Mouse (Mus musculus) intestine, postnatal 0 days (tissue): Measurements from ENCODE around the gene Gm5580. TPM values are rescaled to one million over a fixed set of nuclear protein-coding genes. Genes with fewer than 3 reads are reported as not detected.
"Not testable (repeated sequence)": the region's sequence is repeated elsewhere in the genome, so short reads cannot be mapped to it uniquely, and the experiment has no call there.

Experiments
- ATAC-seq: fragments of 200-750 bp; cut with Nextera tagmentation; 2 replicates; pipeline ENCODE4 v1.8.0; 2017; ENCODE audit warnings: mild to moderate bottlenecking, moderate TSS enrichment, moderate library complexity
- H3K27ac ChIP-seq: fragments of 300-500 bp; sonication (generic); 2 replicates; pipeline ENCODE4 v1.5.1; 2014; ENCODE audit warnings: mild to moderate bottlenecking, low read depth, low read length, moderate library complexity
- H3K27me3 ChIP-seq: fragments of 300-500 bp; sonication (generic); replicated peaks from 2 replicates; pipeline ENCODE4 v1.6.1; 2014; ENCODE audit warnings: low read length, mixed read lengths; ENCODE audit not compliant: control insufficient read depth, insufficient read depth
- H3K36me3 ChIP-seq: fragments of 300-500 bp; sonication (generic); 2 replicates; pipeline ENCODE4 v1.6.1; 2014; ENCODE audit warnings: mild to moderate bottlenecking, moderate library complexity; ENCODE audit not compliant: control insufficient read depth, insufficient read depth
- H3K4me1 ChIP-seq: fragments of 300-500 bp; sonication (generic); replicated peaks from 2 replicates; pipeline ENCODE4 v1.6.1; 2014; ENCODE audit warnings: antibody characterized with exemption, low read length, mixed read lengths; ENCODE audit not compliant: control insufficient read depth, insufficient read depth
- H3K4me2 ChIP-seq: fragments of 300-500 bp; sonication (generic); replicated peaks from 2 replicates; pipeline ENCODE4 v1.6.1; 2014; ENCODE audit warnings: low read depth, mild to moderate bottlenecking, moderate library complexity
- H3K4me3 ChIP-seq: fragments of 300-500 bp; sonication (generic); 2 replicates; pipeline ENCODE4 v1.5.1; 2014; ENCODE audit warnings: low read depth, low read length
- H3K9ac ChIP-seq: fragments of 300-500 bp; sonication (generic); 2 replicates; pipeline ENCODE4 v1.6.1; 2014; ENCODE audit warnings: mild to moderate bottlenecking, low read depth, low read length
- H3K9me3 ChIP-seq: fragments of 300-500 bp; sonication (generic); 2 replicates; pipeline ENCODE4 v1.6.1; 2016; ENCODE audit warnings: mixed run types; ENCODE audit not compliant: control insufficient read depth
- CTCF ChIP-seq: sonication (generic); IDR thresholded peaks from 2 replicates; pipeline ENCODE4 v1.5.1; 2016; ENCODE audit warnings: low read depth, mild to moderate bottlenecking, control low read depth, antibody characterized with exemption, moderate library complexity
- WGBS: fragments of 180-500 bp; shearing (Covaris S2); extraction: QIAGEN DNeasy Blood & Tissue Kit; methylation state at CpG from one replicate; pipeline ENCODE4 v1.1.7; 2014; 5-methylcytosine and 5-hydroxymethylcytosine counted together
- polyA plus RNA-seq: library from polyadenylated mRNA; unstranded; fragments of >200 nt; fragmentation: Nextera tagmentation; extraction: Ambion mirVana; gene quantifications from 2 replicates; pipeline ENCODE4 v1.2.1, GENCODE M21; 2015

The Gm5580 gene
- 0.24 and 0.35 TPM in 2 replicates for polyA plus RNA-seq

DNA sequence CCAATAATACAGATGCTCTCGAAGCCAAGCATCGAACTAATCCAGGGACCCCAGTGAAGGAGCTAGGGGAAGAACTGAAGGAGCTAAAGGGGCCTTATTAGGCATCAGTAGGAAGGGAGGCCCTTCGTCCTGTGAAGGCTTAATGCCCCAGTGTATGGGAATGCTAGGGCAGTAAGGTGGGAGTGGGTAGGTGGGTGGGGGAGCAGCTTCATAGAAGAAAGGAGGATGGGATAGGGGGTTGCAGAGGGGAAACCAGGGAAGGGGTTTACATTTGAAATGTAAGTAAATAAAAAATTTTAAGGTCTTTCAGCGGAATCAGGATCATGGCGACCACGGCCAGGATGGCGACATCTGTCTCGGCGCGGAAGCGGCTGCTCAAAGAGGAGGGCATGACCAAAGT, at the start of gene Gm5580:
Gene Gm5580 (plus strand): TSS at position 301 of the 400 bp plus-strand sequence.
- not testable (repeated sequence) for H3K9ac ChIP-seq, ATAC-seq
- 92% methylated on average over 11 of the region's 11 CpGs for WGBS

DNA sequence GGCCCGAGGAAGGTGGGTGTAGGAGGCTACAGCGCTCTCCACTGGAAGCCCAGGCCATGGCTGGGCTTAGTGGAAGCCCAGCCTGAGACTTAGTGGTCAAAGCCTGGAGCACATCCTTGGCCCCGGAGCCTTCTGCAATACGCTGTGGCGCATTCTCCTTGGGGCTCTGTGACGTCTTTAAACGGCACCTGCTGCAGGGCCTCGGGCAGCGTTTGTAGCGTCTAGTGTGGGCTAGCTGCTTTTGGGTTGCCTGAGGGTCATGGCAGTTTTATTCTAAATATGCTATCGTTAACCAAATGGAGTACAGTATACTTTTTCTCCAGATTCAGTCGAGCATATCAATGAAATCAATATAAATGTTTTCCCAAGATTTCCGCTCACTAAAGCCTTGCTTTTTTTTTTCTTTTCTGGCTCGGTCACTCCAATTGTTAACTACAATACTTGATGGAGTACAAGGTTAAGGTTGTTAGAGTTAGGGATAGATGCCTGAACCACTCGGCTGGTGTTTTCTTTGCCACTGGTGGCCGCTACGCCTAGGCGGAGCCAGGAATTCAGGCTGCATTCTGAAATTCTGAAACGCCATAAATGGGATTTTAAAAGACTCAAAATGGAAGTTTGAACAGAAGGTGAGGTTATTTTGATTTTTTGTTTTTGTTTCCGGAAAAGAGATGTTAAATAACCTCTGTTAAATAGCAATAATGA, 44.5 kb upstream of the Gm5580 start, which contains the start of gene Olfr212:
Gene Olfr212 (plus strand): TSS at position 215 of the 702 bp plus-strand sequence.
- not testable (repeated sequence) for H3K9me3 ChIP-seq, H3K27ac ChIP-seq, H3K4me3 ChIP-seq, ATAC-seq, H3K27me3 ChIP-seq, H3K4me1 ChIP-seq, H3K4me2 ChIP-seq, H3K9ac ChIP-seq, H3K36me3 ChIP-seq
- 87% methylated on average over 19 of the region's 20 CpGs for WGBS

More for the DNA sequence above, at the start of gene Gm5580:
- H3K4me2 ChIP-seq, H3K9me3 ChIP-seq, H3K36me3 ChIP-seq, H3K27ac ChIP-seq, H3K27me3 ChIP-seq, H3K4me3 ChIP-seq, H3K4me1 ChIP-seq: not testable (repeated sequence)

DNA sequence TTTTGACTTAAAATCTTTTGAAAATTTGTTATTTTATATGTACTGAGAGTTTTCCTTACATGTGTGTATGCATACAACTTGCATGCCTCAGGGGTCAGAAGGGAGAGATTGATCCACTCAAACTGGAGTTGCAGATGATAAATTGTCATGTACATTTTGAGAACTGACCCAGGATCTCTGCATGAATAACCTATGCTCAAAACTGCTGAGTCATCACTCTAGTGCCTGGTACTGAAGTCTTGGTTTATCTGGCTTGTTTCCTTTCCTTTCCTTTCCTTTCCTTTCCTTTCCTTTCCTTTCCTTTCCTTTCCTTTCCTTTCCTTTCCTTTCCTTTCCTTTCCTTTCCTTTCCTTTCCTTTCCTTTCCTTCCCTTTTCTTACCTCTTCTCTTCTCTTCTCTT, 36.1 kb upstream of the Gm5580 start:
- no peak for TF ChIP-seq CTCF
- H3K4me2 ChIP-seq, result no peak overlapping the region
- no peaks in the 10 kb centered on the region for H3K36me3 ChIP-seq
- no peaks in the 10 kb centered on the region for H3K9me3 ChIP-seq
- H3K4me3 ChIP-seq, result no peak overlapping the region
- ATAC-seq, result no peak
- H3K27me3 ChIP-seq, result no peaks in the 10 kb centered on the region
- H3K27ac ChIP-seq, result no peak overlapping the region
- H3K9ac ChIP-seq, result no peak overlapping the region
- H3K4me1 ChIP-seq, result no peaks in the 10 kb centered on the region

DNA sequence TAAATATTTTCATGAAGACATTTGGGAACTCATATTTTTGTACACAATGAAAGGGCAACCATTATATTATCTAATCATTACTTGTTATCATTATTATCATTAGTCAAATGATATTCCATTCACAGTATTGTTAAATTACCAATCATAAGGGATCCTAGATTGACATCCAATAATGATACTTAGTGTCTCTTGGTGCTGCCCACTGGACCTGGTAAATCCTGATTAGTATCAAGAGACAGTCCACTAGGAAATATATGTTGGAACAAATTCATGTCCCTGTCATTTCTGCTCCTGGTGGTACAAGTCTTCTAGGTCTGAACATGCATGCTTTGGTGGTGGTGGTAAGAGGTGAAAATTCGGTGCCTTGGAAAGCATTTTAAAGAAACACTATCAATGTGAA, 12.8 kb upstream of the Gm5580 start, which contains the start of gene Olfr213:
Gene Olfr213 (plus strand): TSS at position 301 of the 400 bp plus-strand sequence.
- TF ChIP-seq CTCF, result no peak
- no peaks in the 10 kb centered on the region for H3K27me3 ChIP-seq
- no peak within 1 kb of the TSS for H3K4me3 ChIP-seq
- H3K9me3 ChIP-seq, result no peaks in the 10 kb centered on the region
- ATAC-seq, result no peak
- no peak within 1 kb of the TSS for H3K9ac ChIP-seq
- WGBS, result 81% methylated on average over 1 of the region's 1 CpGs
- no peaks in the 10 kb centered on the region for H3K4me1 ChIP-seq
- no peak within 1 kb of the TSS for H3K4me2 ChIP-seq
- H3K27ac ChIP-seq, result no peak within 1 kb of the TSS
- H3K36me3 ChIP-seq, result no peaks in the 10 kb centered on the region

DNA sequence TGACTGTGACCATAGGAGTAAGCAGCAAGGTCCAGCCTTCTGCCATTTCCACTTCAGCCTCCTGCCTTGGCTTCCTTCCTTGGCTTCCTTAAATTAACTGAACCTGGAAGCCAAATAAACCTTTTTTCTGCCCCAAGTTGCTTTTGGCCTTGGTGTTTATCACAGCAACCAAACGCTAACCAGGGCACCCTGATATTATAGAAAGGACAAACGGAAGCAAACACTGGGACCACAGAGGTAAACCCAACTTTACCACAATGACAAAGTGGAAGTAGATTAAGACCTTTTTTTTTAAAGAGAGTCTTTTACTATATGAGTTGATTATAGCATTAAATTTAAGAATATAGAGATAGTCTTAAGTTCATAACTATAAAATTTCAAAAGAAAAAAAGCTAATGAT, 8.4 kb upstream of the Gm5580 start:
- no peaks in the 10 kb centered on the region for H3K36me3 ChIP-seq
- no peaks in the 10 kb centered on the region for H3K9me3 ChIP-seq
- H3K4me1 ChIP-seq, result no peaks in the 10 kb centered on the region
- H3K4me3 ChIP-seq, result no peak overlapping the region
- H3K9ac ChIP-seq, result no peak overlapping the region
- ATAC-seq, result no peak
- WGBS, result 80% methylated on average over 2 of the region's 2 CpGs
- no peak for TF ChIP-seq CTCF
- H3K4me2 ChIP-seq, result no peak overlapping the region
- no peak overlapping the region for H3K27ac ChIP-seq
- H3K27me3 ChIP-seq, result no peaks in the 10 kb centered on the region

DNA sequence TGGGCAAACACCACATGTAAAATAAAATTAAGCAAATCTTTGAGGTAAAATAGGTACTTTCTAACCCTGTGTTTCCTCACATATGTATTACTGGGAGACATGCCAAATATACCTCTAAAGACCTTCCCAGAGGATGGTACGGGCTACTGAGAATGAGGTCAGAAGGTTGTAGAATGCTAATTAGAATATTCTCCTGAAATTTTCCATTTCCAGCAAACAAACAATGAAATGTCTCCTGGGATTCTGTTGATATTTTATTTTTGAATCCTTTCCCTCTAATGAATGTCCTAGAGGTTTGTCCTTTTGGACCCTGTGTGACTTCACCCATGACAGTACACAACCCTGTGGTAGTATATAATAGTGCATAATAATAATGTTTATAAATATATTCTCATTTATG, 3.0 kb downstream of the Gm5580 start, which contains the start of gene Olfr214:
Gene Olfr214 (plus strand): TSS at position 301 of the 400 bp plus-strand sequence.
- H3K9ac ChIP-seq, result no peak within 1 kb of the TSS
- no peak for ATAC-seq
- no peaks in the 10 kb centered on the region for H3K9me3 ChIP-seq
- no peak within 1 kb of the TSS for H3K4me3 ChIP-seq
- no peak within 1 kb of the TSS for H3K27ac ChIP-seq
- 80% methylated on average over 1 of the region's 1 CpGs for WGBS
- H3K27me3 ChIP-seq, result no peaks in the 10 kb centered on the region
- no peak for TF ChIP-seq CTCF
- H3K4me1 ChIP-seq, result no peaks in the 10 kb centered on the region
- H3K36me3 ChIP-seq, result no peaks in the 10 kb centered on the region
- no peak within 1 kb of the TSS for H3K4me2 ChIP-seq
